Mouse (Mus musculus) embryonic facial prominence, embryonic 10.5 days (tissue): ENCODE data around the gene Dohh. TPM values are rescaled to one million over a fixed set of nuclear protein-coding genes. Genes with fewer than 3 reads are reported as not detected.
A peak's percentile ranks its signal among the peaks of the same experiment; 100 is the strongest.

Source experiments
- DNase-seq: peaks from one replicate; pipeline ENCODE4 v3.0.0-alpha.2; 2017; ENCODE audit warnings: low spot score
- H3K27ac ChIP-seq: fragments of 300-500 bp; sonication (generic); replicated peaks from 2 replicates; pipeline ENCODE4 v1.5.1; 2016; ENCODE audit warnings: mild to moderate bottlenecking
- H3K27me3 ChIP-seq: fragments of 300-500 bp; sonication (generic); replicated peaks from 2 replicates; pipeline ENCODE4 v1.6.1; 2016; ENCODE audit warnings: low read depth, mild to moderate bottlenecking; ENCODE audit not compliant: poor library complexity, severe bottlenecking
- H3K36me3 ChIP-seq: fragments of 300-500 bp; sonication (generic); replicated peaks from 2 replicates; pipeline ENCODE4 v1.6.1; 2016; ENCODE audit warnings: mild to moderate bottlenecking, moderate library complexity
- H3K4me1 ChIP-seq: fragments of 300-500 bp; sonication (generic); 2 replicates; pipeline ENCODE4 v1.6.1; 2016
- H3K4me3 ChIP-seq: fragments of 300-500 bp; sonication (generic); 2 replicates; pipeline ENCODE4 v1.5.1; 2016; ENCODE audit warnings: mild to moderate bottlenecking, moderate library complexity
- H3K9me3 ChIP-seq: fragments of 300-500 bp; sonication (generic); 2 replicates; pipeline ENCODE4 v1.6.1; 2016; ENCODE audit warnings: mild to moderate bottlenecking
- WGBS: fragments of 180-500 bp; shearing (Covaris S2); methylation state at CpG from one replicate; pipeline ENCODE4 v1.1.7; 2016; 5-methylcytosine and 5-hydroxymethylcytosine counted together
- microRNA-seq: library from miRNA; unstranded; fragments of <30 nt; microRNA quantifications from one replicate; pipeline ENCODE4, GENCODE M21; 2017
- polyA plus RNA-seq: library from polyadenylated mRNA; unstranded; fragments of >200 nt; fragmentation: Nextera tagmentation; extraction: Ambion mirVana; gene quantifications from 2 replicates; pipeline ENCODE4 v1.2.1, GENCODE M21; 2016

The Dohh gene
- polyA plus RNA-seq, 1 experiment from 2014 or later: 109 TPM

- 67% methylated on average over 15 of the region's 15 CpGs for WGBS
- H3K4me3 ChIP-seq: no peak overlapping the region
- H3K36me3 ChIP-seq: no peaks in the 10 kb centered on the region
- DNase-seq: peak; percentile 9
- no peaks in the 10 kb centered on the region for H3K9me3 ChIP-seq
- peaks cover 32% of the 10 kb centered on the region for H3K27me3 ChIP-seq
- H3K27ac ChIP-seq: no peak overlapping the region
- peaks cover 37% of the 10 kb centered on the region for H3K4me1 ChIP-seq
Observed at GRCm38 (mm10) chr10:81434361-81435263, 50.4 kb downstream of the Dohh start.

DNA sequence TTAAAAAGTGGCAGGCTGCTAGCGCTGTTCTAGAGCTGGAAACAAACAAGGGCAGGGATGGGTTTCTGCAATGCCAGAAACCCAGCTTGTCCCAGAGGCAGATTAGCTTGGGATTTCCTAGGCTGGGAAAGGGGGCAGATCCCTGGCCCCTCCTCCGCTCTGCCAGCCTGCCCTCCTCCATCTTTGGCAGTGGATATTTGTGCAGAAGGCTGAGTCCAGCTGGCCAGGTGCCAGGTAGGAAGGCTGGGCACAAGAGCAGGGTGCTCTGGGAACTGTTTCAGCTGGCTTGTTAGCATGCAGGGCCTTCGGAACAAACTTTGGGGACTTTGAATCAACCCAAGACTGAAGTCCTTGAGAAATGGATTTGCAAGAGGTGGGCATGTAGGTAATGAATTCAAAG lies 51.2 kb downstream of the Dohh start:
- DNase-seq: no peak
- H3K27me3 ChIP-seq: peaks cover 32% of the 10 kb centered on the region
- peaks cover 32% of the 10 kb centered on the region for H3K4me1 ChIP-seq
- WGBS: 79% methylated on average over 3 of the region's 3 CpGs
- no peaks in the 10 kb centered on the region for H3K36me3 ChIP-seq
- no peaks in the 10 kb centered on the region for H3K9me3 ChIP-seq
- H3K4me3 ChIP-seq: no peak overlapping the region
- no peak overlapping the region for H3K27ac ChIP-seq

Small RNA genes lying within 50 kb of the gene (microRNA-seq; reads per million reads assigned to microRNA genes)
- not detected for gene Mir1191b
- gene Mir6913: 0.91 reads per million

Other genes starting within 250 kb of the Dohh start
- 10.4 and 11.7 TPM in 2 replicates for gene Zbtb7a, start 249.2 kb upstream of the Dohh start, polyA plus RNA-seq
- gene Pias4, start 216.5 kb upstream of the Dohh start, polyA plus RNA-seq: 62.2 and 66.3 TPM in 2 replicates
- 564 and 572 TPM in 2 replicates for gene Eef2, start 207.8 kb upstream of the Dohh start, polyA plus RNA-seq
- gene Dapk3, start 201.4 kb upstream of the Dohh start, polyA plus RNA-seq: 51.5 and 53.2 TPM in 2 replicates
- gene 4930442H23Rik, start 200.6 kb upstream of the Dohh start, polyA plus RNA-seq: not detected in 2 replicates
- gene Nmrk2, start 182.4 kb upstream of the Dohh start, polyA plus RNA-seq: not detected in 2 replicates
- 2.5 and 3.6 TPM in 2 replicates for gene Atcay, start 153.6 kb upstream of the Dohh start, polyA plus RNA-seq
- gene Zfr2, start 151.3 kb upstream of the Dohh start, polyA plus RNA-seq: 3.5 and 4.6 TPM in 2 replicates
- gene Matk, start 131.5 kb upstream of the Dohh start, polyA plus RNA-seq: 3.6 and 3.7 TPM in 2 replicates
- 223 and 237 TPM in 2 replicates for gene Mrpl54, start 117.5 kb upstream of the Dohh start, polyA plus RNA-seq
- gene Apba3, start 117.5 kb upstream of the Dohh start, polyA plus RNA-seq: 57.2 and 57.5 TPM in 2 replicates
- 8.9 and 9.0 TPM in 2 replicates for gene Tjp3, start 92.8 kb upstream of the Dohh start, polyA plus RNA-seq
- gene Pip5k1c, start 91.5 kb upstream of the Dohh start, polyA plus RNA-seq: 72.2 and 72.4 TPM in 2 replicates
- gene Cactin, start 63.3 kb upstream of the Dohh start, polyA plus RNA-seq: 52.3 and 54.3 TPM in 2 replicates
- 3.1 and 3.6 TPM in 2 replicates for gene Tbxa2r, start 55.7 kb upstream of the Dohh start, polyA plus RNA-seq
- gene Gipc3, start 41.2 kb upstream of the Dohh start, polyA plus RNA-seq: not detected in 2 replicates
- 114 and 122 TPM in 2 replicates for gene Hmg20b, start 33.9 kb upstream of the Dohh start, polyA plus RNA-seq
- gene Mfsd12, start 26.9 kb upstream of the Dohh start, polyA plus RNA-seq: 7.8 and 8.3 TPM in 2 replicates
- gene 4930404N11Rik, start 18.6 kb upstream of the Dohh start, polyA plus RNA-seq: 0.47 and 0.76 TPM in 2 replicates
- 134 and 142 TPM in 2 replicates for gene Fzr1, start 5.9 kb upstream of the Dohh start, polyA plus RNA-seq
- gene Gm48551, start within 50 bp of the Dohh start, polyA plus RNA-seq: 2.7 TPM in 2 replicates
- gene Gm48552, start 4.6 kb downstream of the Dohh start, polyA plus RNA-seq: 1.8 and 3.1 TPM in 2 replicates
- gene Smim24, start 8.6 kb downstream of the Dohh start, polyA plus RNA-seq: 2.0 and 2.8 TPM in 2 replicates
- gene Nfic, start 71.2 kb downstream of the Dohh start, polyA plus RNA-seq: 12.5 and 20.2 TPM in 2 replicates
- 1.2 and 2.3 TPM in 2 replicates for gene Celf5, start 98.3 kb downstream of the Dohh start, polyA plus RNA-seq
- 85.2 and 94.3 TPM in 2 replicates for gene Ncln, start 112.0 kb downstream of the Dohh start, polyA plus RNA-seq
- gene S1pr4, start 115.7 kb downstream of the Dohh start, polyA plus RNA-seq: 0.28 and 0.51 TPM in 2 replicates
- gene Gna15, start 139.8 kb downstream of the Dohh start, polyA plus RNA-seq: 1.2 and 1.3 TPM in 2 replicates
- 79.0 and 80.4 TPM in 2 replicates for gene Gna11, start 160.8 kb downstream of the Dohh start, polyA plus RNA-seq
- gene Aes, start 175.1 kb downstream of the Dohh start, polyA plus RNA-seq: 266 and 347 TPM in 2 replicates
- 14.0 and 17.1 TPM in 2 replicates for gene Tle2, start 190.1 kb downstream of the Dohh start, polyA plus RNA-seq
- 7.1 and 8.2 TPM in 2 replicates for gene Tle6, start 216.6 kb downstream of the Dohh start, polyA plus RNA-seq
- gene BC025920, start 221.8 kb downstream of the Dohh start, polyA plus RNA-seq: 1.5 and 2.1 TPM in 2 replicates
- 55.1 and 59.2 TPM in 2 replicates for gene Sirt6, start 243.4 kb downstream of the Dohh start, polyA plus RNA-seq
- 5.3 and 7.3 TPM in 2 replicates for gene Ankrd24, start 244.1 kb downstream of the Dohh start, polyA plus RNA-seq